Mouse (Mus musculus): ENCODE data around the gene Casz1. TPM values are rescaled to one million over a fixed set of nuclear protein-coding genes. Genes with fewer than 3 reads are reported as not detected.

Gene Casz1
- polyA plus RNA-seq, 1 experiment from 2014 or later: 20.7 TPM

DNA sequence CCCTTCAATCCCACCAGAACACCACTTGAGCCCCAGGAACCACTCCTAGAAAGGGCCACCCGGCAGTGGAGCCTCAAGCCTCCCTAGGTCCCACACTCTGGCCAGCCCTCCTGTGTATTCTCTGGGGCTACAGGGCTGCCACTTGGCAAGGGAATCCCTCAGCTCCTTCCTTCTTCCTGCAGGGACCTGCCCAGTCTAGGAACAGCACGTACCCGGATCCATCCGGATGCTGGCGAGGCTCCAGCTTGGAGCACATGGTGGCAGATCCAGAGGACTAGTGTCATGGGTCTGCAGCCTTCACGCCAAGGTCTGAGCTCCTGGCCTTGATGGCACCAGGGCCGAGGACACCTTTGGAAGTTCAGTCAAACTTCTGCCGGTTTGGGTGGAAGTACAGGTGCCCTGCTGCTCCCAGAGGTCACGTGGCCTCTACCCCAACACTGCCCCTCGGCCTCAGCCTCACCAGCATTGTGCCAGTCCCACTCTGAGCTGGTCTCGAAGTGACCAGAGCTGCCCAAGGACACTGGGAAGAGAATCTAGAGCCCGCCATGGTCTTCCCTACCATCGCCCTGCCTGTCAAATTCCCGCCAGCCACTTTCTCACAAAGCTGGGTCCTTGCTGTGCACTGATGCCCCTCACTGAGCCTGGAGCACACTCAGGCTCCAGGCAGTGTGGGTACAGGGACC lies 151.0 kb downstream of the Casz1 start:
- Histone ChIP-seq H3K27me3 (peaks cover 24% of the 10 kb centered on the region), H3K4me3 (no peak overlapping the region), H3K36me3 (peaks cover 9% of the 10 kb centered on the region; the same call in 1 of the 2 replicates), H3K4me2 (no peak overlapping the region), H3K9me3 (replicated peaks) (no peaks in the 10 kb centered on the region), H3K9ac (0 out of 2 replicates have a peak overlapping the region, but pooled peaks have one; percentile 1), H3K4me1 (replicated peaks) (peaks cover 66% of the 10 kb centered on the region), H3K27ac (peak overlapping the region; percentile 79)
- peak; percentile 55; the same call in 1 of the 2 replicates for ATAC-seq (replicated peaks; ENCODE audit: insufficient number of reproducible peaks, insufficient read depth, low FRiP score, low read depth)
- 60% methylated on average over 14 of the region's 14 CpGs for WGBS

DNA sequence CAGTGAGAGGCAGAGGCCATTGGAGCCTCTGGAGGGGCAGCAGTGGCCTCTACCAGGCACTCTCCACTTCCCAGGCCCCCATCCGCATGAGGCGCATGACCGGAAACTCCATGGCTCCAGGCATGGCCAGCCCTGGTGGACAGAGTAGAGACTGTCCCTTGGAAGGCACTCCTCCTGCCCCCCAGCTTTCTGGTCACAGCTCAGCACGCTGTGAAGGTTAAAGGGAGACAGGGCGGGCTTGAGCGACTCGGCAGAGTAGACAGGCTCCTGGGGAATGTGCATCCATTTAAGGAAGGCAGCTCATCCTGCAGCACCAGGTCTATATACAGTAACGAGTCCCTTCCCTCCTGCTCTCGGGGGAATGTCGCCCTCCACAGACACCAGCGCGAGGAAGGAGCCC lies 155.8 kb downstream of the Casz1 start:
- WGBS: 38% methylated on average over 12 of the region's 12 CpGs
- Histone ChIP-seq H3K4me1 (replicated peaks) (peaks cover 50% of the 10 kb centered on the region), H3K27ac (peak overlapping the region; percentile 96), H3K27me3 (no peaks in the 10 kb centered on the region), H3K9me3 (replicated peaks) (no peaks in the 10 kb centered on the region), H3K4me3 (peak overlapping the region; percentile 31), H3K36me3 (no peaks in the 10 kb centered on the region), H3K9ac (peak overlapping the region; percentile 44), H3K4me2 (peak overlapping the region; percentile 59)
- peak; percentile 83 for ATAC-seq (replicated peaks; ENCODE audit: insufficient number of reproducible peaks, insufficient read depth, low FRiP score, low read depth)

DNA sequence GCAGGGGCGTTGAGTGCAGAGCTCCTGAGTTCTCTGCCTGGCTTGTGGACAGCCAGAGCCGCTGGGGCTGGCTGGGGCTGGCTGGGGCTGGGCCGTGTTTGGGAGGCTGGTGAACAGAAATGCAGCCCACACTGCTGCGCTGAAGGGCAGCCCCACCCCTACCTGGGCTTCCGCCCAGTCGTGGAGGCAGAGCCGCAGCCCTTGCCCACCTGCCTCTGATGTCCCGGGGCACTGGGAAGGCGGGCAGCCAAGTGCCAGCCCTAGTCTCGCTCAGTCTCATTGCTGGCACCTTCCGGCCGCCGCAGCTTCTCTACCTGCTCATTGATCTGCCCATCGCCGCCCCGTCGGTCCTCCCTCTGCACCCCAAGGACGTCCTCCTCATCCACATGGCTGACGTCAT lies 156.9 kb downstream of the Casz1 start:
- H3K9ac ChIP-seq: peak overlapping the region; percentile 44
- no peak for ATAC-seq (replicated peaks; ENCODE audit: insufficient number of reproducible peaks, insufficient read depth, low FRiP score, low read depth)
- H3K36me3 ChIP-seq: no peaks in the 10 kb centered on the region
- H3K27me3 ChIP-seq: no peaks in the 10 kb centered on the region
- H3K4me1 ChIP-seq (replicated peaks): peaks cover 46% of the 10 kb centered on the region
- no peaks in the 10 kb centered on the region for H3K9me3 ChIP-seq (replicated peaks)
- WGBS: 86% methylated on average over 19 of the region's 19 CpGs
- H3K4me2 ChIP-seq: peak overlapping the region; percentile 59
- H3K27ac ChIP-seq: peak overlapping the region; percentile 96
- peak overlapping the region; percentile 31 for H3K4me3 ChIP-seq

DNA sequence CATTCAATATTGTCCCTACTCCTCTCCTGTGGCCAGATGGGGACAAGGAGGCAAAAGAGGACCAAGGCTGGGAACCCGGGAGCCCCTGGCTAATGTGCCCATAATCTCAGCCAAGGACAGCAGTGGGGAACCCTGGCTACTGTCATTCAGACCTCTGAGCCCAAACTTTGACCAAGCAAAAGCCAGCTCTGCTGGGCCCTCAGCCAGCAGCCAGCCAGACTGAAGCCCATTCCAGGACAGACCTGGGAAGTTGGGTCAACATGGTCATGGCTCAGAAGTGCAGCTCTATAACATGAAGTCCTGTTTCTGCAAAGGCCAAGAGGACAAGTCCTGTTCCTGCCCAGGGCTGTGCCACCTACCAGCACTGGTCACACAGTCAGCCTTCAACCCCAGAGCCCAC lies 157.9 kb downstream of the Casz1 start:
- Histone ChIP-seq H3K9me3 (replicated peaks) (no peaks in the 10 kb centered on the region), H3K27ac (peak overlapping the region; percentile 96; the same call in 1 of the 2 replicates), H3K4me2 (peak overlapping the region; percentile 59; the same call in 1 of the 2 replicates), H3K4me3 (no peak overlapping the region), H3K9ac (no peak overlapping the region; the same call in 1 of the 2 replicates), H3K4me1 (replicated peaks) (peaks cover 49% of the 10 kb centered on the region), H3K27me3 (no peaks in the 10 kb centered on the region), H3K36me3 (no peaks in the 10 kb centered on the region)
- WGBS: 83% methylated on average over 1 of the region's 1 CpGs
- no peak for ATAC-seq (replicated peaks; ENCODE audit: insufficient number of reproducible peaks, insufficient read depth, low FRiP score, low read depth)

DNA sequence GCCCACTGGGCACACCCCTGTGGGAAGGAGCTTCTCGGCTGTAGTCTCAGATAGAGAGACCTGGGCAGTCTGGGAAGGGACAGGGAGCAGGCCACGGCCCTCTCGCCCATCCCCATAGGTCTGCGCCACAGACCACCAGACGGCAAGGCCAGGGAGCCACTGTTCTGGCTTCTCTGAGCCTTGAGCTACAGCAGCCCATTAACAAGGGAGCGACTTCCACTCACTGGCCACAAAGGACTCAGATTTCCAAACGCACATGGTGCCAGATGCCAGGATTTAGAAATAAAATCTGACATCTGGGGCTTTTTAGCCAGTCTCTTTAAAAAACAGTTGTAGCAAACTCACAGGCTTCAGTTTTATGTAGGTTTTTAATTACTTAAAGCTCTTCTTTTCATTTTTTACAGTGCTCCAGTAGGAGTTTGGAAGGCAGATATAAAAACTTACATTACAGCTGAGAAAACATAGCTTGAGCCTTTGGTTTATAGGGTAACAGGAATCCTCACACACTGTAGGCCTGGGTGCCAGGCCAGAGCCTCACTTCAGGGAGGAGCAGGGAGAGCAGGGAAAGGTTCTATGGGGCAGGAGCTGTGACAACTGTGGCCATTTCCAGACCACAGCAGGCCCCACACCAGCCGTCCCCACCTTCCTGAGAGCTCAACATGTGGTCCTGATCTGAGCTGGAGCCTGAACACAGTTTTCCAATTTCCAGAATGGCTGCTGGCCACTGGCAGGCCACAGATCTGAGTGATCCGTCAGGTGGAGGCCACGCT lies 160.5 kb downstream of the Casz1 start:
- Histone ChIP-seq H3K9ac (no peak overlapping the region), H3K27ac (no peak overlapping the region), H3K4me2 (no peak overlapping the region), H3K4me3 (no peak overlapping the region), H3K36me3 (no peaks in the 10 kb centered on the region), H3K4me1 (replicated peaks) (peaks cover 56% of the 10 kb centered on the region), H3K27me3 (no peaks in the 10 kb centered on the region), H3K9me3 (replicated peaks) (no peaks in the 10 kb centered on the region)
- WGBS: 85% methylated on average over 10 of the region's 10 CpGs
- no peak for ATAC-seq (replicated peaks; ENCODE audit: insufficient number of reproducible peaks, insufficient read depth, low FRiP score, low read depth)

DNA sequence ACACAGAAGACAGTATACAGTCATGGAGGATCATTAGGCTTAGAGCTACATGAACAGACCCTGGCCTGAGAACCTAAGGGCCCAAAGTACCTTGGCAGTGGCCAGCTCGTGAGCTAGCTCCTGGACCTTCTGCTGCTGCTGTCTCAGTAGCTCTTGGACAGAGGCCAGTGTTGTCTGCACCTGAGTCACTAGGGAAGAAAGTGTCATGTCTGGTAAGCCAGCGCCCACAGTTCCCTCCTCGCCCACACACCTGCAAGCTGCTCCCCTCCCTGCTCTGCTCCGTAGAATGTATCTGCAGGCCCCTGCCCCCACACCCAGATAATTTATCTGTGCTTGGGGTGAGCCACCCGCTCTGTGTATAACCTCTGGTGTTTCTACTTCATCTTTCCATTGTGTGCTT lies 161.9 kb downstream of the Casz1 start:
- H3K4me2 ChIP-seq: no peak overlapping the region
- no peak for ATAC-seq (replicated peaks; ENCODE audit: insufficient number of reproducible peaks, insufficient read depth, low FRiP score, low read depth)
- H3K9me3 ChIP-seq (replicated peaks): no peaks in the 10 kb centered on the region
- peaks cover 59% of the 10 kb centered on the region for H3K4me1 ChIP-seq (replicated peaks)
- 64% methylated on average over 5 of the region's 5 CpGs for WGBS
- no peaks in the 10 kb centered on the region for H3K27me3 ChIP-seq
- no peak overlapping the region for H3K9ac ChIP-seq
- H3K4me3 ChIP-seq: no peak overlapping the region
- no peaks in the 10 kb centered on the region for H3K36me3 ChIP-seq
- H3K27ac ChIP-seq: no peak overlapping the region

DNA sequence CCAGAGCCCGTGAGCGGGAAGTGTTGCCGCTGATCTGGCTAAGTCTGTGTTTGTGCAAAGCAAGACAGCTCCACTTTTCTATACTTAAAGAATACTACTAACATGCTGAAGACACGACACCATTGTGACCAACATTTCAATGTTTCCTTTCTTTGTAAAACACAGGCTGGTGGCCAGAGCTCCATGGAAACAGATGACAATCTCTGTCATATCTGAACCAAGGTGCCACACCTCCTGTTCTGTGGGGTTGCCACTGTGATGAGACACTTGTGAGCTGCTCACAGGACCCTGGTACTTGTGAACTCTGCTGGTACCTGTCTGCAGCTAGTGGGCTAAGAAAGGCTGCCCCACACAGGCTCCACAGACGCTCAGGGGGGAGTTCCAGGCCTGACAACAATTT lies 164.6 kb downstream of the Casz1 start:
- 63% methylated on average over 5 of the region's 5 CpGs for WGBS
- no peaks in the 10 kb centered on the region for H3K36me3 ChIP-seq
- H3K27ac ChIP-seq: peak overlapping the region; percentile 63
- no peaks in the 10 kb centered on the region for H3K9me3 ChIP-seq (replicated peaks)
- no peak overlapping the region for H3K4me3 ChIP-seq
- H3K4me1 ChIP-seq (replicated peaks): peaks cover 59% of the 10 kb centered on the region
- no peaks in the 10 kb centered on the region for H3K27me3 ChIP-seq
- H3K4me2 ChIP-seq: no peak overlapping the region
- no peak for ATAC-seq (replicated peaks; ENCODE audit: insufficient number of reproducible peaks, insufficient read depth, low FRiP score, low read depth)
- no peak overlapping the region for H3K9ac ChIP-seq

DNA sequence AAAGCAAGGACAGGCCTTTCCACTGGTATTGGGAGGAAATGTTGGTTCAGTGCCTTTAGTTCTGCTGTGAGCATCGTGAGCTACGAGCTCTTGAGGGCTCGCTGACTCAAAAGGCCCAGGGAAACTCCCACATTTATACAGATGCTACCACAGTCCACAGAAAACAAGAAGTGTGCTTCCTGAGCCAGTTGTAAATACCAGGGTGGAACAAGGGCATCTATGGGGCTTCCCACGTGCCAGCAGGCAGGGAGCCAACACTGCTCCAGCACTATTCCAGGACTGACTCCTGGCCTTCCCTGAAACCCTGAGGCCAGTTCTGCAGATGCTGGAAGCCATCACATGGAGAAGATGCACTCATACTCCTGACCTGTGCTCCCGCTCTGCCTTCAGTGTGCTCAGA lies 165.4 kb downstream of the Casz1 start:
- Histone ChIP-seq H3K36me3 (no peaks in the 10 kb centered on the region), H3K27me3 (no peaks in the 10 kb centered on the region), H3K9me3 (replicated peaks) (no peaks in the 10 kb centered on the region), H3K27ac (peak overlapping the region; percentile 63), H3K4me2 (no peak overlapping the region), H3K9ac (no peak overlapping the region), H3K4me3 (no peak overlapping the region), H3K4me1 (replicated peaks) (peaks cover 63% of the 10 kb centered on the region)
- peak; percentile 57; the same call in 1 of the 2 replicates for ATAC-seq (replicated peaks; ENCODE audit: insufficient number of reproducible peaks, insufficient read depth, low FRiP score, low read depth)
- WGBS: 36% methylated on average over 5 of the region's 5 CpGs

DNA sequence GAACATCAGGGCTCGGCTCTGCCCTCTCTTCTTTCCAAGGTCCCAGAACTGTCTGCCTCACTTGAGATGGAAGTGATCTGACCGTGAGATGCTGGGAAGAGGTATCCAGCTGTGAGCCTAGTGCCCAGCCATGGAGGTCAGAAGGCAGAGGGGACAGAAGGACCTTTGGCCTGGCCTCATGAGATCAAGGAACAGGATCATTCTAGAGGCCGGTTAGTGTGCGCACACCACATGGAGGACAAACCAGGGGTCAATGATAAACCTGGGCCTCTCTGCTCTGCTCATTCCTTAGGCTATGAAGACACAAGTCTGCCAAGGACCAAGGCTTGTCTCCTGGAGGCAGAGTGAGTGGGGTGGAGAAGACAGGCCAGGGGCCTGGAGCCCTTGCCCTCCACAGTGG lies 166.5 kb downstream of the Casz1 start:
- no peak for ATAC-seq (replicated peaks; ENCODE audit: insufficient number of reproducible peaks, insufficient read depth, low FRiP score, low read depth)
- peak overlapping the region; percentile 63; the same call in 1 of the 2 replicates for H3K27ac ChIP-seq
- no peaks in the 10 kb centered on the region for H3K27me3 ChIP-seq
- H3K36me3 ChIP-seq: no peaks in the 10 kb centered on the region
- H3K4me2 ChIP-seq: no peak overlapping the region
- no peak overlapping the region for H3K9ac ChIP-seq
- peaks cover 70% of the 10 kb centered on the region for H3K4me1 ChIP-seq (replicated peaks)
- 91% methylated on average over 4 of the region's 4 CpGs for WGBS
- no peaks in the 10 kb centered on the region for H3K9me3 ChIP-seq (replicated peaks)
- no peak overlapping the region for H3K4me3 ChIP-seq

DNA sequence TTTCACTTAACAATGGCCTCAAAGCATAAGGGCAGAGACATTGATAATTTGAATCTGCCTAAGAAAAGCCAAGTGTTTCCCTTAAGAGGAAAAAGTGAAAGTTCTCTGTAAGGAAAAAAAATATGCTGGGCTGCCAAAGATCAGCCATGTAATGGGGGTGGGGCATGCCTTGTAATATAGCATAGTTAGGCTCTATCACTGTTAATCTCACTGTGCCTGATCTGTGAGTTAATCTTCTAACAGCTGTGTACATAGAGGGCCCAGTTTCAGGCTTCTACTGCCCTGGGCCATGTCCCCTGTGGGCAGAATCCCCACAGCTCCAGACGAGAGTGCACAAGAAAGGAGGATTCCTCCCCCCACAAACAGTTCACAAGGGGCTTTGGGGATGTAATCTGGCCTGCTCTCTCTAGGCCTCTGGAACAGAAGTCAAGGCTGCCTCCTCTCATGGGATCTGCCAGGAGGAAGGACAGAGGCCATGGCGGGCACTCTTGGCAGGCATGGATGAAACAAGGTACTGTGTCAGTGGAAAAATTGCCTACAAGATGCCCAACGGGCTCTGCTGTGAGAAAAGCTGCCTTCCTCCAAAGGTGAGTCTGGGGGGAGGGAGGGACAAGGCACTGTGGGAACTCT lies 167.5 kb downstream of the Casz1 start:
- Histone ChIP-seq H3K4me2 (no peak overlapping the region), H3K9ac (no peak overlapping the region), H3K27ac (peak overlapping the region; percentile 29), H3K9me3 (replicated peaks) (no peaks in the 10 kb centered on the region), H3K4me1 (replicated peaks) (peaks cover 60% of the 10 kb centered on the region), H3K4me3 (no peak overlapping the region), H3K36me3 (no peaks in the 10 kb centered on the region), H3K27me3 (no peaks in the 10 kb centered on the region)
- 63% methylated on average over 3 of the region's 3 CpGs for WGBS
- no peak for ATAC-seq (replicated peaks; ENCODE audit: insufficient number of reproducible peaks, insufficient read depth, low FRiP score, low read depth)

DNA sequence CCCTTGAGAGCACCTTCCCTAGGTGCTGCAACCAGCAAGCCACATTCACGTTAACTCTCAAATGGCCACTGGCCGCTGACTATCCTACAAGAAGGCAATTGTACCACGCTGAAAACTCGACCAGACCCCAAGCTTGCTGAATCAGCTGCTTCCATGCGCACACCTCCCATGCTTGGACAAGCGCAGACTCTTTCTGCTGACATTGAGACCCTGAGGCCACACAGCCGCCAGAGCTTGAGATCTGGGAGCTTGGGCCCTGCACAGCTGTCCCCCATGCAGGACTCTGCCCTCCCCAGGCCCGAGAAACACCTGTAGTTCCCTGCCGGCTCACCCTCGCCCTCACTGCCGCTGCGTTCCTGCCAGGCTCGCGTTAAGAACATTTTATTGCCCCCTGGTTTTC lies 168.5 kb downstream of the Casz1 start:
- H3K27ac ChIP-seq: no peak overlapping the region
- H3K27me3 ChIP-seq: no peaks in the 10 kb centered on the region
- no peak overlapping the region for H3K4me3 ChIP-seq
- 84% methylated on average over 14 of the region's 14 CpGs for WGBS
- no peak for ATAC-seq (replicated peaks; ENCODE audit: insufficient number of reproducible peaks, insufficient read depth, low FRiP score, low read depth)
- H3K36me3 ChIP-seq: no peaks in the 10 kb centered on the region
- no peak overlapping the region for H3K4me2 ChIP-seq
- H3K9ac ChIP-seq: no peak overlapping the region
- no peaks in the 10 kb centered on the region for H3K9me3 ChIP-seq (replicated peaks)
- peaks cover 59% of the 10 kb centered on the region for H3K4me1 ChIP-seq (replicated peaks)
